Mouse (Mus musculus) CH12.LX (cell line): ENCODE measurements around the gene Shank3. TPM values are rescaled to one million over a fixed set of nuclear protein-coding genes. Genes with fewer than 3 reads are reported as not detected.

Experiments
- DNase-seq: peaks from one replicate; pipeline ENCODE4 v3.0.0-alpha.2; 2013; ENCODE audit errors: extremely low read depth
- H3K27ac ChIP-seq: 2 replicates; pipeline ENCODE4 v1.5.1; 2012; ENCODE audit warnings: low read depth, mild to moderate bottlenecking, control low read depth, moderate library complexity; ENCODE audit not compliant: insufficient read depth
- H3K27me3 ChIP-seq: replicated peaks from 2 replicates; pipeline ENCODE3; 2012; ENCODE audit warnings: inconsistent platforms
- H3K36me3 ChIP-seq, 2 experiments: replicated peaks in 1 of 2; 2 replicates each; pipeline versions ENCODE3 to v1.6.1; 2012; ENCODE audit warnings: inconsistent platforms in 1 of 2, low read length in 1 of 2, mild to moderate bottlenecking in 1 of 2, mixed read lengths in 1 of 2, moderate library complexity in 1 of 2; ENCODE audit not compliant: control insufficient read depth in 1 of 2, insufficient read depth in 1 of 2
- H3K4me1 ChIP-seq, 2 experiments: 2 replicates each; pipeline ENCODE4 v1.6.1; 2012; ENCODE audit warnings: inconsistent platforms in 1 of 2, moderate library complexity in 1 of 2; ENCODE audit not compliant: insufficient read depth in 2 of 2, control insufficient read depth in 1 of 2
- H3K4me2 ChIP-seq: 2 replicates; pipeline ENCODE4 v1.6.1; 2012; ENCODE audit warnings: low read depth, mild to moderate bottlenecking, control low read depth; ENCODE audit not compliant: poor library complexity, insufficient read depth, severe bottlenecking
- H3K4me3 ChIP-seq, 3 experiments: fragments of 150-350 bp in 1 of 3; sonication (generic) in 1 of 3; replicated peaks in 1 of 3; 2 replicates each; pipeline versions ENCODE3 to v1.5.1; 2011 to 2012; ENCODE audit warnings: low read depth in 2 of 3, low read length in 2 of 3, mild to moderate bottlenecking in 2 of 3, moderate library complexity in 2 of 3, control low read depth in 1 of 3, improper control_type of control experiment in 1 of 3, inconsistent platforms in 1 of 3, mixed read lengths in 1 of 3; ENCODE audit not compliant: poor library complexity in 1 of 3
- H3K79me2 ChIP-seq: replicated peaks from 2 replicates; pipeline ENCODE4 v1.6.1; 2012; ENCODE audit warnings: mild to moderate bottlenecking, moderate library complexity; ENCODE audit not compliant: control insufficient read depth, poor library complexity, insufficient read depth, severe bottlenecking; ENCODE audit errors: extremely low read depth
- H3K9ac ChIP-seq: 2 replicates; pipeline ENCODE4 v1.6.1; 2012; ENCODE audit warnings: low read depth, mild to moderate bottlenecking, control low read depth, moderate library complexity; ENCODE audit not compliant: insufficient read depth
- H3K9me3 ChIP-seq: replicated peaks from 2 replicates; pipeline ENCODE3; 2012; ENCODE audit warnings: low read length, inconsistent platforms, mixed read lengths
- CHD1 ChIP-seq: IDR thresholded peaks from 2 replicates; pipeline ENCODE4 v1.6.1; 2012; ENCODE audit warnings: low read depth, low read length, improper control_type of control experiment, inconsistent platforms
- CHD2 ChIP-seq: IDR thresholded peaks from 2 replicates; pipeline ENCODE4 v1.6.1; 2011; ENCODE audit warnings: low read length, improper control_type of control experiment
- EP300 ChIP-seq: IDR thresholded peaks from 2 replicates; pipeline ENCODE4 v1.6.1; 2011; ENCODE audit warnings: low read length, improper control_type of control experiment
- ETS1 ChIP-seq: conservative IDR thresholded peaks from 2 replicates; pipeline ENCODE4 v1.6.1; 2012; ENCODE audit warnings: low read depth, mild to moderate bottlenecking, inconsistent platforms, low read length, improper control_type of control experiment, moderate library complexity
- HCFC1 ChIP-seq: IDR thresholded peaks from 2 replicates; pipeline ENCODE4 v1.6.1; 2012; ENCODE audit warnings: low read depth, mild to moderate bottlenecking, inconsistent platforms, low read length, improper control_type of control experiment
- MAZ ChIP-seq: IDR thresholded peaks from 2 replicates; pipeline ENCODE4 v1.6.1; 2012; ENCODE audit warnings: low read depth, mild to moderate bottlenecking, inconsistent platforms, low read length, improper control_type of control experiment, moderate library complexity
- MEF2A ChIP-seq: IDR thresholded peaks from 2 replicates; pipeline ENCODE4 v1.6.1; 2014; ENCODE audit warnings: low read depth, mild to moderate bottlenecking, inconsistent platforms, low read length, improper control_type of control experiment, borderline replicate concordance
- MXI1 ChIP-seq: IDR thresholded peaks from 2 replicates; pipeline ENCODE4 v1.6.1; 2011; ENCODE audit warnings: mild to moderate bottlenecking, low read depth, low read length, improper control_type of control experiment
- POLR2A ChIP-seq: IDR thresholded peaks from 2 replicates; pipeline ENCODE4 v1.6.1; 2011; ENCODE audit warnings: low read depth, mild to moderate bottlenecking, improper control_type of control experiment, low read length
- POLR2AphosphoS2 ChIP-seq: IDR thresholded peaks from 2 replicates; pipeline ENCODE4 v1.6.1; 2011; ENCODE audit warnings: low read depth, low read length, improper control_type of control experiment
- SIN3A ChIP-seq: IDR thresholded peaks from 2 replicates; pipeline ENCODE4 v1.6.1; 2012; ENCODE audit warnings: low read length, improper control_type of control experiment, inconsistent platforms
- TCF12 ChIP-seq: IDR thresholded peaks from 2 replicates; pipeline ENCODE4 v1.6.1; 2014; ENCODE audit warnings: low read depth, mild to moderate bottlenecking, inconsistent platforms, low read length, improper control_type of control experiment
- USF2 ChIP-seq: conservative IDR thresholded peaks from 2 replicates; pipeline ENCODE4 v1.6.1; 2011; ENCODE audit warnings: low read depth, low read length, improper control_type of control experiment
- dilution Hi-C: fragments of 300-500 bp; cut with MboI; formaldehyde crosslinking; loops from 2 replicates; pipeline ENCODE4 v1.14.3; 2020; ENCODE audit warnings: low sequenced_read_pairs; ENCODE audit not compliant: extremely low pct_unique_long_range_greater_than_20kb, extremely low pct_ligation_motif_present
- in situ Hi-C: fragments of 300-500 bp; cut with MboI; formaldehyde crosslinking; loops from 3 replicates; pipeline ENCODE4 v1.14.3; 2019; ENCODE audit warnings: low sequenced_read_pairs, low pct_ligation_motif_present, low pct_unique_long_range_greater_than_20kb, mixed read lengths
- polyA plus RNA-seq: library from polyadenylated mRNA; unstranded; fragments of >175 nt; gene quantifications from 2 replicates; pipeline ENCODE4 v1.2.1, GENCODE M21; 2012; ENCODE audit warnings: low read depth; ENCODE audit not compliant: insufficient read length
- total RNA-seq, 2 experiments: library from RNA; depleted of rRNA; stranded (reverse); fragments of 300-350 nt in 1 of 2; fragments of >200 nt in 1 of 2; gene quantifications; 2 replicates each; pipeline ENCODE4 v1.2.3; 2012 to 2014

Shank3 gene
- total and polyA plus RNA-seq, 3 experiments: not detected

- TF ChIP-seq MAZ (no peak), CHD1 (no peak), CHD2 (no peak), POLR2A (no peak), TCF12 (no peak), MXI1 (no peak)
- Histone ChIP-seq H3K4me1 (peaks cover 6 to 19% of the 10 kb centered on the region in 2 experiments), H3K79me2 (no peaks in the 10 kb centered on the region), H3K4me3 (no peak overlapping the region), H3K27me3 (no peaks in the 10 kb centered on the region), H3K9me3 (no peaks in the 10 kb centered on the region), H3K4me2 (no peak overlapping the region), H3K36me3 (peaks cover 2 to 15% of the 10 kb centered on the region in 2 experiments), H3K27ac (no peak overlapping the region), H3K9ac (no peak overlapping the region)
- in situ Hi-C loops (no loop called here), dilution Hi-C loops (no loop called here)
- DNase-seq: no peak
Measured at GRCm38 (mm10) chr15:89480584-89480983, 18.8 kb upstream of the Shank3 start.

- in situ Hi-C loops (no loop called here), dilution Hi-C loops (no loop called here)
- Histone ChIP-seq H3K36me3 (no peaks in the 10 kb centered on the region), H3K27me3 (peaks cover 7% of the 10 kb centered on the region), H3K79me2 (no peaks in the 10 kb centered on the region), H3K9ac (no peak overlapping the region), H3K9me3 (no peaks in the 10 kb centered on the region), H3K4me2 (no peak overlapping the region), H3K4me3 (no peak overlapping the region), H3K27ac (no peak overlapping the region), H3K4me1 (no peaks in the 10 kb centered on the region)
- TF ChIP-seq CHD2 (no peak), USF2 (no peak), HCFC1 (no peak), CHD1 (no peak), MXI1 (no peak)
- DNase-seq: no peak
Measured at GRCm38 (mm10) chr15:89488182-89488581, 11.2 kb upstream of the Shank3 start.

GRCm38 (mm10) chr15:89488611-89489117 is 10.8 kb upstream of the Shank3 start:
- no peak for DNase-seq
- Histone ChIP-seq H3K79me2 (no peaks in the 10 kb centered on the region), H3K4me1 (no peaks in the 10 kb centered on the region), H3K27me3 (peaks cover 7% of the 10 kb centered on the region), H3K4me3 (no peak overlapping the region), H3K36me3 (no peaks in the 10 kb centered on the region), H3K9ac (no peak overlapping the region), H3K27ac (no peak overlapping the region), H3K9me3 (no peaks in the 10 kb centered on the region), H3K4me2 (no peak overlapping the region)
- dilution Hi-C loops: no loop called here
- TF ChIP-seq POLR2AphosphoS2 (no peak), EP300 (no peak), MAZ (no peak), SIN3A (no peak), MEF2A (no peak), CHD1 (no peak), ETS1 (no peak)
- TF ChIP-seq, all 38 proteins: peak for 0
- in situ Hi-C loops: no loop called here
